Mouse (Mus musculus) CH12.LX (cell line): ENCODE data around the gene Hopx. TPM values are rescaled to one million over a fixed set of nuclear protein-coding genes. Genes with fewer than 3 reads are reported as not detected.
"Not testable (repeated sequence)": the region's sequence is repeated elsewhere in the genome, so short reads cannot be mapped to it uniquely, and the experiment has no call there.

ENCODE experiments used
- DNase-seq: peaks from one replicate; pipeline ENCODE4 v3.0.0-alpha.2; 2013; ENCODE audit errors: extremely low read depth
- H3K27ac ChIP-seq: 2 replicates; pipeline ENCODE4 v1.5.1; 2012; ENCODE audit warnings: low read depth, mild to moderate bottlenecking, control low read depth, moderate library complexity; ENCODE audit not compliant: insufficient read depth
- H3K27me3 ChIP-seq: replicated peaks from 2 replicates; pipeline ENCODE3; 2012; ENCODE audit warnings: inconsistent platforms
- H3K36me3 ChIP-seq, 2 experiments: replicated peaks in 1 of 2; 2 replicates each; pipeline versions ENCODE3 to v1.6.1; 2012; ENCODE audit warnings: inconsistent platforms in 1 of 2, low read length in 1 of 2, mild to moderate bottlenecking in 1 of 2, mixed read lengths in 1 of 2, moderate library complexity in 1 of 2; ENCODE audit not compliant: control insufficient read depth in 1 of 2, insufficient read depth in 1 of 2
- H3K4me1 ChIP-seq, 2 experiments: 2 replicates each; pipeline ENCODE4 v1.6.1; 2012; ENCODE audit warnings: inconsistent platforms in 1 of 2, moderate library complexity in 1 of 2; ENCODE audit not compliant: insufficient read depth in 2 of 2, control insufficient read depth in 1 of 2
- H3K4me2 ChIP-seq: 2 replicates; pipeline ENCODE4 v1.6.1; 2012; ENCODE audit warnings: low read depth, mild to moderate bottlenecking, control low read depth; ENCODE audit not compliant: poor library complexity, insufficient read depth, severe bottlenecking
- H3K4me3 ChIP-seq, 3 experiments: fragments of 150-350 bp in 1 of 3; sonication (generic) in 1 of 3; replicated peaks in 1 of 3; 2 replicates each; pipeline versions ENCODE3 to v1.5.1; 2011 to 2012; ENCODE audit warnings: low read depth in 2 of 3, low read length in 2 of 3, mild to moderate bottlenecking in 2 of 3, moderate library complexity in 2 of 3, control low read depth in 1 of 3, improper control_type of control experiment in 1 of 3, inconsistent platforms in 1 of 3, mixed read lengths in 1 of 3; ENCODE audit not compliant: poor library complexity in 1 of 3
- H3K79me2 ChIP-seq: replicated peaks from 2 replicates; pipeline ENCODE4 v1.6.1; 2012; ENCODE audit warnings: mild to moderate bottlenecking, moderate library complexity; ENCODE audit not compliant: control insufficient read depth, poor library complexity, insufficient read depth, severe bottlenecking; ENCODE audit errors: extremely low read depth
- H3K9ac ChIP-seq: 2 replicates; pipeline ENCODE4 v1.6.1; 2012; ENCODE audit warnings: low read depth, mild to moderate bottlenecking, control low read depth, moderate library complexity; ENCODE audit not compliant: insufficient read depth
- H3K9me3 ChIP-seq: replicated peaks from 2 replicates; pipeline ENCODE3; 2012; ENCODE audit warnings: low read length, inconsistent platforms, mixed read lengths
- BHLHE40 ChIP-seq: IDR thresholded peaks from 2 replicates; pipeline ENCODE4 v1.6.1; 2011; ENCODE audit warnings: mild to moderate bottlenecking, low read depth, low read length, improper control_type of control experiment
- CHD1 ChIP-seq: IDR thresholded peaks from 2 replicates; pipeline ENCODE4 v1.6.1; 2012; ENCODE audit warnings: low read depth, low read length, improper control_type of control experiment, inconsistent platforms
- CTCF ChIP-seq, 2 experiments: IDR thresholded peaks in 1 of 2; conservative IDR thresholded peaks in 1 of 2; 2 replicates each; pipeline ENCODE4 v1.5.1; 2011 to 2012; ENCODE audit warnings: low read depth in 2 of 2, low read length in 2 of 2, improper control_type of control experiment in 1 of 2, inconsistent platforms in 1 of 2, mild to moderate bottlenecking in 1 of 2, moderate library complexity in 1 of 2
- E2F4 ChIP-seq: IDR thresholded peaks from 2 replicates; pipeline ENCODE4 v1.6.1; 2011; ENCODE audit warnings: low read depth, low read length, improper control_type of control experiment; ENCODE audit not compliant: insufficient replicate concordance
- ELF1 ChIP-seq: IDR thresholded peaks from 2 replicates; pipeline ENCODE4 v1.6.1; 2014; ENCODE audit warnings: low read depth, mild to moderate bottlenecking, inconsistent platforms, low read length, improper control_type of control experiment
- EP300 ChIP-seq: IDR thresholded peaks from 2 replicates; pipeline ENCODE4 v1.6.1; 2011; ENCODE audit warnings: low read length, improper control_type of control experiment
- ETS1 ChIP-seq: conservative IDR thresholded peaks from 2 replicates; pipeline ENCODE4 v1.6.1; 2012; ENCODE audit warnings: low read depth, mild to moderate bottlenecking, inconsistent platforms, low read length, improper control_type of control experiment, moderate library complexity
- HCFC1 ChIP-seq: IDR thresholded peaks from 2 replicates; pipeline ENCODE4 v1.6.1; 2012; ENCODE audit warnings: low read depth, mild to moderate bottlenecking, inconsistent platforms, low read length, improper control_type of control experiment
- KAT2A ChIP-seq: IDR thresholded peaks from 2 replicates; pipeline ENCODE4 v1.6.1; 2012; ENCODE audit warnings: low read length, improper control_type of control experiment, inconsistent platforms; ENCODE audit not compliant: insufficient replicate concordance
- MAX ChIP-seq: IDR thresholded peaks from 2 replicates; pipeline ENCODE4 v1.6.1; 2011; ENCODE audit warnings: low read length, improper control_type of control experiment
- MEF2A ChIP-seq: IDR thresholded peaks from 2 replicates; pipeline ENCODE4 v1.6.1; 2014; ENCODE audit warnings: low read depth, mild to moderate bottlenecking, inconsistent platforms, low read length, improper control_type of control experiment, borderline replicate concordance
- MYC ChIP-seq: IDR thresholded peaks from 2 replicates; pipeline ENCODE4 v1.6.1; 2011; ENCODE audit warnings: low read depth, mild to moderate bottlenecking, improper control_type of control experiment, low read length
- NELFE ChIP-seq: IDR thresholded peaks from 2 replicates; pipeline ENCODE4 v1.6.1; 2011; ENCODE audit warnings: low read depth, low read length, improper control_type of control experiment
- NRF1 ChIP-seq: IDR thresholded peaks from 2 replicates; pipeline ENCODE4 v1.6.1; 2014; ENCODE audit warnings: low read depth, mild to moderate bottlenecking, inconsistent platforms, low read length, improper control_type of control experiment, moderate library complexity
- POLR2A ChIP-seq: IDR thresholded peaks from 2 replicates; pipeline ENCODE4 v1.6.1; 2011; ENCODE audit warnings: low read depth, mild to moderate bottlenecking, improper control_type of control experiment, low read length
- POLR2AphosphoS2 ChIP-seq: IDR thresholded peaks from 2 replicates; pipeline ENCODE4 v1.6.1; 2011; ENCODE audit warnings: low read depth, low read length, improper control_type of control experiment
- RCOR1 ChIP-seq: conservative IDR thresholded peaks from 2 replicates; pipeline ENCODE4 v1.6.1; 2012; ENCODE audit warnings: low read depth, mild to moderate bottlenecking, inconsistent platforms, low read length, improper control_type of control experiment
- SIN3A ChIP-seq: IDR thresholded peaks from 2 replicates; pipeline ENCODE4 v1.6.1; 2012; ENCODE audit warnings: low read length, improper control_type of control experiment, inconsistent platforms
- SMC3 ChIP-seq: IDR thresholded peaks from 2 replicates; pipeline ENCODE4 v1.6.1; 2011; ENCODE audit warnings: low read depth, low read length, improper control_type of control experiment
- TBP ChIP-seq: conservative IDR thresholded peaks from 2 replicates; pipeline ENCODE4 v1.6.1; 2011; ENCODE audit warnings: low read depth, low read length, improper control_type of control experiment
- TCF12 ChIP-seq: IDR thresholded peaks from 2 replicates; pipeline ENCODE4 v1.6.1; 2014; ENCODE audit warnings: low read depth, mild to moderate bottlenecking, inconsistent platforms, low read length, improper control_type of control experiment
- UBTF ChIP-seq: IDR thresholded peaks from 2 replicates; pipeline ENCODE4 v1.6.1; 2012; ENCODE audit warnings: low read depth, mild to moderate bottlenecking, inconsistent platforms, low read length, improper control_type of control experiment, moderate library complexity
- USF2 ChIP-seq: conservative IDR thresholded peaks from 2 replicates; pipeline ENCODE4 v1.6.1; 2011; ENCODE audit warnings: low read depth, low read length, improper control_type of control experiment
- ZMIZ1 ChIP-seq: IDR thresholded peaks from 2 replicates; pipeline ENCODE4 v1.6.1; 2012; ENCODE audit warnings: low read depth, mild to moderate bottlenecking, inconsistent platforms, low read length, improper control_type of control experiment
- dilution Hi-C: fragments of 300-500 bp; cut with MboI; formaldehyde crosslinking; loops from 2 replicates; pipeline ENCODE4 v1.14.3; 2020; ENCODE audit warnings: low sequenced_read_pairs; ENCODE audit not compliant: extremely low pct_unique_long_range_greater_than_20kb, extremely low pct_ligation_motif_present
- in situ Hi-C: fragments of 300-500 bp; cut with MboI; formaldehyde crosslinking; loops from 3 replicates; pipeline ENCODE4 v1.14.3; 2019; ENCODE audit warnings: low sequenced_read_pairs, low pct_ligation_motif_present, low pct_unique_long_range_greater_than_20kb, mixed read lengths
- polyA plus RNA-seq: library from polyadenylated mRNA; unstranded; fragments of >175 nt; gene quantifications from 2 replicates; pipeline ENCODE4 v1.2.1, GENCODE M21; 2012; ENCODE audit warnings: low read depth; ENCODE audit not compliant: insufficient read length
- total RNA-seq, 2 experiments: library from RNA; depleted of rRNA; stranded (reverse); fragments of 300-350 nt in 1 of 2; fragments of >200 nt in 1 of 2; gene quantifications; 2 replicates each; pipeline ENCODE4 v1.2.3; 2012 to 2014

Hopx gene
- total and polyA plus RNA-seq, 3 experiments, result 15.1 to 26.4 (median 20.0) TPM

GRCm38 (mm10) chr5:77098874-77099273, 16.0 kb downstream of the Hopx start:
- H3K4me2 ChIP-seq, result no peak overlapping the region
- H3K9me3 ChIP-seq, result peaks cover 3% of the 10 kb centered on the region
- H3K9ac ChIP-seq, result no peak overlapping the region
- dilution Hi-C loops (no loop called here), in situ Hi-C loops (no loop called here)
- peaks cover 9 to 28% of the 10 kb centered on the region in 2 experiments for H3K4me1 ChIP-seq
- H3K79me2 ChIP-seq, result no peaks in the 10 kb centered on the region
- peaks cover 0 to 5% of the 10 kb centered on the region in 2 experiments for H3K36me3 ChIP-seq
- H3K27ac ChIP-seq, result no peak overlapping the region
- no peaks in the 10 kb centered on the region for H3K27me3 ChIP-seq
- TF ChIP-seq KAT2A (no peak), SMC3 (no peak), CHD1 (no peak), TBP (no peak), BHLHE40 (no peak), E2F4 (no peak), CTCF (conservative IDR thresholded peaks at IDR 0.05 in 1 of 2, IDR thresholded peaks at IDR 0.05 in 1 of 2; ENCODE audit: low read depth in 2 of 2, low read length in 2 of 2) (no peak), POLR2A (no peak), POLR2AphosphoS2 (no peak), UBTF (no peak), HCFC1 (no peak), SIN3A (no peak), NRF1 (no peak), TCF12 (no peak)
- DNase-seq, result no peak
- H3K4me3 ChIP-seq, result no peak overlapping the region

GRCm38 (mm10) chr5:77097686-77098085, 17.2 kb downstream of the Hopx start:
- Histone ChIP-seq H3K4me1 (peaks cover 11 to 37% of the 10 kb centered on the region in 2 experiments), H3K27ac (no peak overlapping the region), H3K79me2 (no peaks in the 10 kb centered on the region), H3K4me3 (no peak overlapping the region), H3K4me2 (no peak overlapping the region), H3K9me3 (peaks cover 3% of the 10 kb centered on the region), H3K27me3 (no peaks in the 10 kb centered on the region), H3K9ac (no peak overlapping the region), H3K36me3 (peaks cover 0 to 5% of the 10 kb centered on the region in 2 experiments)
- TF ChIP-seq BHLHE40 (no peak), RCOR1 (no peak), HCFC1 (no peak), TCF12 (no peak), NELFE (no peak), USF2 (no peak), ELF1 (no peak), MAX (no peak), KAT2A (no peak), SIN3A (no peak), MYC (no peak), EP300 (no peak), ZMIZ1 (no peak), ETS1 (no peak), MEF2A (no peak)
- in situ Hi-C loops, result no loop called here
- dilution Hi-C loops, result no loop called here
- no peak for DNase-seq

- dilution Hi-C loops, in situ Hi-C loops, H3K9me3 ChIP-seq, H3K4me3 ChIP-seq, H3K36me3 ChIP-seq, H3K9ac ChIP-seq, DNase-seq, H3K27me3 ChIP-seq, H3K4me2 ChIP-seq, H3K27ac ChIP-seq, H3K79me2 ChIP-seq: not testable (repeated sequence)
- peaks cover 11 to 51% of the 10 kb centered on the region in 2 experiments for H3K4me1 ChIP-seq
These were observed 18.7 kb downstream of the Hopx start for GRCm38 (mm10) chr5:77096194-77096593.
